ENCODE assay signal across 19 mouse cellular contexts in genomic region chr2:26417066-26417465, GRCm38 (mm10).
"Had no signal": no experiment of that assay in that cellular context is flagged by ENCODE, and none has a peak within 500 bp of the region (broad histone marks: within the 10 kb centered on the region; RNA-seq: fewer than 3 reads in every experiment).

No protein-coding gene starts in this region.

- H3K27ac ChIP-seq: intestine, embryonic 15.5 days; limb, embryonic 12.5 days; limb, embryonic 15.5 days; neural tube, embryonic 12.5 days; neural tube, embryonic 15.5 days; stomach, postnatal 0 days had no signal

- H3K9ac ChIP-seq: intestine, embryonic 15.5 days; limb, embryonic 12.5 days; limb, embryonic 15.5 days; neural tube, embryonic 12.5 days; neural tube, embryonic 15.5 days had no signal

- H3K9me3 ChIP-seq: intestine, embryonic 15.5 days; limb, embryonic 12.5 days; limb, embryonic 15.5 days; neural tube, embryonic 12.5 days; neural tube, embryonic 15.5 days had no signal

- H3K27me3 ChIP-seq: intestine, embryonic 15.5 days; limb, embryonic 12.5 days; limb, embryonic 15.5 days; neural tube, embryonic 12.5 days; neural tube, embryonic 15.5 days had no signal

- H3K4me2 ChIP-seq: intestine, embryonic 15.5 days; limb, embryonic 12.5 days; limb, embryonic 15.5 days; midbrain, embryonic 11.5 days; neural tube, embryonic 12.5 days; neural tube, embryonic 15.5 days had no signal

- H3K4me3 ChIP-seq: intestine, embryonic 15.5 days; limb, embryonic 12.5 days; limb, embryonic 15.5 days; neural tube, embryonic 12.5 days; neural tube, embryonic 15.5 days had no signal

- ATAC-seq: intestine, embryonic 15.5 days had no signal

- H3K4me1 ChIP-seq: intestine, embryonic 15.5 days; limb, embryonic 12.5 days; limb, embryonic 15.5 days; neural tube, embryonic 12.5 days; neural tube, embryonic 15.5 days had no signal

- DNase-seq: kidney, adult 11 months; kidney, adult 9 months; kidney, postnatal 14 days; kidney, postnatal 4 days; left cerebral cortex, postnatal 4 days; lung, adult 2 months; lung, postnatal 14 days; midbrain, embryonic 14.5 days; right cerebral cortex, adult 18-20 months; right cerebral cortex, postnatal 14 days; right cerebral cortex, postnatal 4 days; thymus, postnatal 25 days had no signal
